Mouse (Mus musculus) NIH3T3 (cell line): ENCODE measurements at regions not wholly inside any gene's neighbourhood (a gene's known extent, or its start where the extent isn't known, plus 50 kb on each side); places are given as distances from the start of the nearest gene placed in this dataset.
A peak's percentile ranks its signal among the peaks of the same experiment; 100 is the strongest.

Experiments
- DNase-seq: peaks from one replicate; pipeline ENCODE4 v3.0.0-alpha.2; 2012; ENCODE audit warnings: low read depth

GRCm38 (mm10) chr4:137160526-137160925, 111.9 kb upstream of the Zbtb40 start:
- DNase-seq: no peak

- no peak for DNase-seq
Measured at GRCm38 (mm10) chr4:137158201-137158600, 109.6 kb upstream of the Zbtb40 start.

- DNase-seq: no peak
Measured at GRCm38 (mm10) chr4:137156441-137157105, 108.0 kb upstream of the Zbtb40 start.

- DNase-seq: no peak
Measured at GRCm38 (mm10) chr4:137148756-137149155, 100.2 kb upstream of the Zbtb40 start.

GRCm38 (mm10) chr4:137147795-137148194, 99.2 kb upstream of the Zbtb40 start:
- DNase-seq: no peak

- no peak for DNase-seq
Measured at GRCm38 (mm10) chr4:137146326-137146725, 97.7 kb upstream of the Zbtb40 start.

GRCm38 (mm10) chr4:137142316-137142715, 93.7 kb upstream of the Zbtb40 start:
- DNase-seq: no peak

GRCm38 (mm10) chr4:137139051-137139705, 90.6 kb upstream of the Zbtb40 start:
- DNase-seq: no peak

GRCm38 (mm10) chr4:137138127-137138526, 89.5 kb upstream of the Zbtb40 start:
- DNase-seq: no peak

- DNase-seq: peak; percentile 61
Measured at GRCm38 (mm10) chr4:137136313-137136712, 87.7 kb upstream of the Zbtb40 start.

- DNase-seq: peak; percentile 21
Measured at GRCm38 (mm10) chr4:137135792-137136191, 87.2 kb upstream of the Zbtb40 start.

- DNase-seq: no peak
Measured at GRCm38 (mm10) chr4:137134553-137134952, 86.0 kb upstream of the Zbtb40 start.

- peak; percentile 57 for DNase-seq
Measured at GRCm38 (mm10) chr4:137133789-137134188, 85.2 kb upstream of the Zbtb40 start.

- no peak for DNase-seq
Measured at GRCm38 (mm10) chr4:137130619-137131212, 82.1 kb upstream of the Zbtb40 start.

- no peak for DNase-seq
Measured at GRCm38 (mm10) chr4:137128152-137128551, 79.6 kb upstream of the Zbtb40 start.

GRCm38 (mm10) chr4:137121684-137122083, 73.1 kb upstream of the Zbtb40 start:
- DNase-seq: peak; percentile 31

GRCm38 (mm10) chr4:137120597-137120996, 72.0 kb upstream of the Zbtb40 start:
- DNase-seq: no peak

GRCm38 (mm10) chr4:137118332-137118715, 69.7 kb upstream of the Zbtb40 start:
- peak; percentile 49 for DNase-seq

GRCm38 (mm10) chr4:137117471-137118331, 69.1 kb upstream of the Zbtb40 start:
- peak; percentile 85 for DNase-seq

- peak; percentile 81 for DNase-seq
Measured at GRCm38 (mm10) chr4:137115062-137115461, 66.5 kb upstream of the Zbtb40 start.

GRCm38 (mm10) chr4:137110276-137110675, 61.7 kb upstream of the Zbtb40 start:
- DNase-seq: no peak

GRCm38 (mm10) chr4:137104447-137105044, 55.9 kb upstream of the Zbtb40 start:
- DNase-seq: no peak
